Mouse (Mus musculus) ES-E14 (cell line): ENCODE measurements around the gene Zbtb37.

Experiments
- CHD2 ChIP-seq: IDR thresholded peaks from 2 replicates; pipeline ENCODE4 v1.6.1; 2014; ENCODE audit warnings: mild to moderate bottlenecking, low read depth, low read length, inconsistent platforms
- MAFK ChIP-seq: IDR thresholded peaks from 2 replicates; pipeline ENCODE4 v1.6.1; 2014; ENCODE audit warnings: mild to moderate bottlenecking, low read depth, low read length, inconsistent platforms; ENCODE audit not compliant: insufficient read depth
- ZC3H11A ChIP-seq: IDR thresholded peaks from 2 replicates; pipeline ENCODE4 v1.6.1; 2012; ENCODE audit warnings: low read depth, mild to moderate bottlenecking, inconsistent platforms, low read length, borderline replicate concordance

- TF ChIP-seq CHD2 (no peak), ZC3H11A (no peak), MAFK (no peak)
Observed at GRCm38 (mm10) chr1:161038004-161038403, 3.4 kb upstream of the Zbtb37 start.
